Mouse (Mus musculus): ENCODE measurements around the gene Fgfr2.

Fgfr2 gene

GRCm38 (mm10) chr7:132891561-132892310 lies 231.4 kb downstream of the Fgfr2 start:
- in situ Hi-C loops (cut with MboI, MseI), result no loop called here

GRCm38 (mm10) chr7:132890201-132890600 lies 232.9 kb downstream of the Fgfr2 start:
- in situ Hi-C loops (cut with MboI, MseI), result no loop called here

- in situ Hi-C loops (cut with MboI, MseI), result no loop called here
Measured at GRCm38 (mm10) chr7:132889691-132890090, 233.5 kb downstream of the Fgfr2 start.

- in situ Hi-C loops (cut with MboI, MseI), result no loop called here
Measured at GRCm38 (mm10) chr7:132888518-132889249, 234.5 kb downstream of the Fgfr2 start.

- in situ Hi-C loops (cut with MboI, MseI), result no loop called here
Measured at GRCm38 (mm10) chr7:132888052-132888451, 235.1 kb downstream of the Fgfr2 start.

- in situ Hi-C loops (cut with MboI, MseI), result no loop called here
Measured at GRCm38 (mm10) chr7:132887019-132887804, 235.9 kb downstream of the Fgfr2 start.

GRCm38 (mm10) chr7:132884031-132884430 lies 239.1 kb downstream of the Fgfr2 start:
- in situ Hi-C loops (cut with MboI, MseI), result loop anchor here (5.0 kb wide), 1 partner anchor 232 kb away; no protein-coding TSS in a partner anchor

- in situ Hi-C loops (cut with MboI, MseI), result loop anchor here (5.0 kb wide), 1 partner anchor 230 kb away; no protein-coding TSS in a partner anchor
Measured at GRCm38 (mm10) chr7:132882343-132882742, 240.8 kb downstream of the Fgfr2 start.

- in situ Hi-C loops (cut with MboI, MseI), result loop anchor here (5.0 kb wide), 1 partner anchor 228 kb away; no protein-coding TSS in a partner anchor
Measured at GRCm38 (mm10) chr7:132880276-132880675, 242.9 kb downstream of the Fgfr2 start.

GRCm38 (mm10) chr7:132875391-132876086 lies 247.6 kb downstream of the Fgfr2 start:
- in situ Hi-C loops (cut with MboI, MseI), result no loop called here

GRCm38 (mm10) chr7:132873043-132873442 lies 250.1 kb downstream of the Fgfr2 start:
- in situ Hi-C loops (cut with MboI, MseI), result no loop called here

- in situ Hi-C loops (cut with MboI, MseI), result no loop called here
Measured at GRCm38 (mm10) chr7:132866316-132866715, 256.8 kb downstream of the Fgfr2 start.

- in situ Hi-C loops (cut with MboI, MseI), result no loop called here
Measured at GRCm38 (mm10) chr7:132859042-132859958, 263.9 kb downstream of the Fgfr2 start, which contains the start of gene Abraxas2. Gene Abraxas2 (plus strand): TSS chr7:132859225.

GRCm38 (mm10) chr7:132858043-132858608 lies 265.0 kb downstream of the Fgfr2 start:
- in situ Hi-C loops (cut with MboI, MseI), result no loop called here

GRCm38 (mm10) chr7:132856083-132856482 lies 267.1 kb downstream of the Fgfr2 start:
- in situ Hi-C loops (cut with MboI, MseI), result no loop called here

GRCm38 (mm10) chr7:132853946-132854345 lies 269.2 kb downstream of the Fgfr2 start:
- in situ Hi-C loops (cut with MboI, MseI), result no loop called here

GRCm38 (mm10) chr7:132853361-132853760 lies 269.8 kb downstream of the Fgfr2 start:
- in situ Hi-C loops (cut with MboI, MseI), result no loop called here

GRCm38 (mm10) chr7:132852173-132852844 lies 270.8 kb downstream of the Fgfr2 start, which contains the start of gene Eef1akmt2:
Gene Eef1akmt2 (minus strand): TSS chr7:132852673.
- in situ Hi-C loops (cut with MboI, MseI), result no loop called here

GRCm38 (mm10) chr7:132843152-132843551 lies 280.0 kb downstream of the Fgfr2 start:
- in situ Hi-C loops (cut with MboI, MseI), result no loop called here
